Mouse (Mus musculus): ENCODE data around the gene Usp48. TPM values are rescaled to one million over a fixed set of nuclear protein-coding genes. Genes with fewer than 3 reads are reported as not detected.

Usp48 gene
- total and polyA plus RNA-seq, 3 experiments: 71.2 to 206 (median 137) TPM

GRCm38 (mm10) chr4:137704561-137704960 is 111.0 kb downstream of the Usp48 start:
- no peak for TF ChIP-seq POLR2AphosphoS5 (IDR thresholded peaks at IDR 0.05; ENCODE audit: insufficient replicate concordance, low read depth, low read length)
- no peak for TF ChIP-seq CTCF (IDR thresholded peaks at IDR 0.05; ENCODE audit: low read depth, low read length)
- TF ChIP-seq TAL1 (conservative IDR thresholded peaks at IDR 0.05; ENCODE audit: low read depth, low read length): no peak
- no peak for TF ChIP-seq GATA1 (IDR thresholded peaks at IDR 0.05; ENCODE audit: borderline replicate concordance, low read length)
- H3K4me3 ChIP-seq (ENCODE audit: low read depth, low read length): no peak overlapping the region
- no peak for ATAC-seq (ENCODE audit: extremely low read depth, insufficient number of reproducible peaks, low FRiP score, poor library complexity, severe bottlenecking)
- DNase-seq (ENCODE audit: low spot score): no peak
- H3K4me1 ChIP-seq (ENCODE audit: insufficient read depth, low read depth, low read length): no peaks in the 10 kb centered on the region
- no peaks in the 10 kb centered on the region for H3K9me3 ChIP-seq (replicated peaks)
- H3K36me3 ChIP-seq (replicated peaks): no peaks in the 10 kb centered on the region
- H3K27me3 ChIP-seq (ENCODE audit: insufficient read depth, low read length): peaks cover 6% of the 10 kb centered on the region; the same call in 1 of the 2 replicates

- Histone ChIP-seq H3K9me3 (replicated peaks) (no peaks in the 10 kb centered on the region), H3K4me3 (ENCODE audit: low read depth, low read length) (no peak overlapping the region), H3K27me3 (ENCODE audit: insufficient read depth, low read length) (peaks cover 6% of the 10 kb centered on the region; the same call in 1 of the 2 replicates), H3K4me1 (ENCODE audit: insufficient read depth, low read depth, low read length) (no peaks in the 10 kb centered on the region), H3K36me3 (replicated peaks) (no peaks in the 10 kb centered on the region)
- DNase-seq (ENCODE audit: low spot score) (no peak), ATAC-seq (ENCODE audit: extremely low read depth, insufficient number of reproducible peaks, low FRiP score, poor library complexity, severe bottlenecking) (no peak)
- no peak for TF ChIP-seq GATA1 (IDR thresholded peaks at IDR 0.05; ENCODE audit: borderline replicate concordance, low read length)
- no peak for TF ChIP-seq TAL1 (conservative IDR thresholded peaks at IDR 0.05; ENCODE audit: low read depth, low read length)
- no peak for TF ChIP-seq CTCF (IDR thresholded peaks at IDR 0.05; ENCODE audit: low read depth, low read length)
- TF ChIP-seq GATA2 (IDR thresholded peaks at IDR 0.05; ENCODE audit: borderline replicate concordance, low read depth, low read length): no peak
- no peak for TF ChIP-seq POLR2AphosphoS5 (IDR thresholded peaks at IDR 0.05; ENCODE audit: insufficient replicate concordance, low read depth, low read length)
Measured at GRCm38 (mm10) chr4:137705379-137705778, 111.8 kb downstream of the Usp48 start.

GRCm38 (mm10) chr4:137706510-137706909 is 113.0 kb downstream of the Usp48 start:
- H3K4me3 ChIP-seq (ENCODE audit: low read depth, low read length): no peak overlapping the region
- no peaks in the 10 kb centered on the region for H3K9me3 ChIP-seq (replicated peaks)
- H3K4me1 ChIP-seq (ENCODE audit: insufficient read depth, low read depth, low read length): no peaks in the 10 kb centered on the region
- DNase-seq (ENCODE audit: low spot score) (no peak), ATAC-seq (ENCODE audit: extremely low read depth, insufficient number of reproducible peaks, low FRiP score, poor library complexity, severe bottlenecking) (no peak)
- H3K27me3 ChIP-seq (ENCODE audit: insufficient read depth, low read length): peaks cover 6% of the 10 kb centered on the region; the same call in 1 of the 2 replicates
- TF ChIP-seq TAL1 (conservative IDR thresholded peaks at IDR 0.05; ENCODE audit: low read depth, low read length): no peak
- TF ChIP-seq CTCF (IDR thresholded peaks at IDR 0.05; ENCODE audit: low read depth, low read length): no peak
- TF ChIP-seq GATA2 (IDR thresholded peaks at IDR 0.05; ENCODE audit: borderline replicate concordance, low read depth, low read length): no peak
- no peak for TF ChIP-seq GATA1 (IDR thresholded peaks at IDR 0.05; ENCODE audit: borderline replicate concordance, low read length)
- no peaks in the 10 kb centered on the region for H3K36me3 ChIP-seq (replicated peaks)

GRCm38 (mm10) chr4:137707216-137707990 is 113.8 kb downstream of the Usp48 start:
- DNase-seq (ENCODE audit: low spot score): no peak
- no peak for ATAC-seq (ENCODE audit: extremely low read depth, insufficient number of reproducible peaks, low FRiP score, poor library complexity, severe bottlenecking)
- Histone ChIP-seq H3K4me1 (ENCODE audit: insufficient read depth, low read depth, low read length) (no peaks in the 10 kb centered on the region), H3K36me3 (replicated peaks) (no peaks in the 10 kb centered on the region), H3K9me3 (replicated peaks) (no peaks in the 10 kb centered on the region), H3K4me3 (ENCODE audit: low read depth, low read length) (no peak overlapping the region), H3K27me3 (ENCODE audit: insufficient read depth, low read length) (peaks cover 6% of the 10 kb centered on the region; the same call in 1 of the 2 replicates)
- TF ChIP-seq GATA1 (IDR thresholded peaks at IDR 0.05; ENCODE audit: borderline replicate concordance, low read length) (no peak), POLR2AphosphoS5 (IDR thresholded peaks at IDR 0.05; ENCODE audit: insufficient replicate concordance, low read depth, low read length) (no peak), TAL1 (conservative IDR thresholded peaks at IDR 0.05; ENCODE audit: low read depth, low read length) (no peak), GATA2 (IDR thresholded peaks at IDR 0.05; ENCODE audit: borderline replicate concordance, low read depth, low read length) (no peak), CTCF (IDR thresholded peaks at IDR 0.05; ENCODE audit: low read depth, low read length) (no peak)

Other genes with a start within 250 kb of the Usp48 start
- gene Cdc42, start 236.0 kb upstream of the Usp48 start, total RNA-seq (2014; fragmentation: Nextera tagmentation): 398 and 443 TPM in 2 replicates
- 557 and 569 TPM in 2 replicates for gene Cdc42, start 236.0 kb upstream of the Usp48 start, total RNA-seq (2017)
- 16.3 and 21.0 TPM in 2 replicates for gene Cdc42, start 236.0 kb upstream of the Usp48 start, polyA plus RNA-seq (2012)
- not detected in 2 replicates for gene Cela3a, start 184.0 kb upstream of the Usp48 start, total RNA-seq (2014; fragmentation: Nextera tagmentation)
- not detected in 2 replicates for gene Cela3a, start 184.0 kb upstream of the Usp48 start, total RNA-seq (2017)
- gene Cela3a, start 184.0 kb upstream of the Usp48 start, polyA plus RNA-seq (2012): not detected in 2 replicates
- not detected in 2 replicates for gene Cela3b, start 163.2 kb upstream of the Usp48 start, total RNA-seq (2014; fragmentation: Nextera tagmentation)
- gene Cela3b, start 163.2 kb upstream of the Usp48 start, total RNA-seq (2017): not detected in 2 replicates
- not detected in 2 replicates for gene Cela3b, start 163.2 kb upstream of the Usp48 start, polyA plus RNA-seq (2012)
- gene 1700013G24Rik, start 140.5 kb upstream of the Usp48 start, total RNA-seq (2014; fragmentation: Nextera tagmentation): not detected in 2 replicates
- 0.17 and 0.22 TPM in 2 replicates for gene 1700013G24Rik, start 140.5 kb upstream of the Usp48 start, total RNA-seq (2017)
- not detected in 2 replicates for gene 1700013G24Rik, start 140.5 kb upstream of the Usp48 start, polyA plus RNA-seq (2012)
- gene Hspg2, start 125.0 kb upstream of the Usp48 start, total RNA-seq (2014; fragmentation: Nextera tagmentation): not detected in 2 replicates
- under 0.01 and 0.05 TPM in 2 replicates for gene Hspg2, start 125.0 kb upstream of the Usp48 start, total RNA-seq (2017)
- not detected in 2 replicates for gene Hspg2, start 125.0 kb upstream of the Usp48 start, polyA plus RNA-seq (2012)
- gene Ldlrad2, start 19.2 kb upstream of the Usp48 start, total RNA-seq (2014; fragmentation: Nextera tagmentation): not detected in 2 replicates
- not detected in 2 replicates for gene Ldlrad2, start 19.2 kb upstream of the Usp48 start, total RNA-seq (2017)
- gene Ldlrad2, start 19.2 kb upstream of the Usp48 start, polyA plus RNA-seq (2012): not detected in 2 replicates
- gene Rap1gap, start 71.0 kb downstream of the Usp48 start, total RNA-seq (2014; fragmentation: Nextera tagmentation): not detected in 2 replicates
- not detected in 2 replicates for gene Rap1gap, start 71.0 kb downstream of the Usp48 start, total RNA-seq (2017)
- not detected in 2 replicates for gene Rap1gap, start 71.0 kb downstream of the Usp48 start, polyA plus RNA-seq (2012)
- not detected in 2 replicates for gene Alpl, start 202.6 kb downstream of the Usp48 start, total RNA-seq (2014; fragmentation: Nextera tagmentation)
- 0.06 TPM in 1 of 2 replicates, not detected in the other for gene Alpl, start 202.6 kb downstream of the Usp48 start, total RNA-seq (2017)
- gene Alpl, start 202.6 kb downstream of the Usp48 start, polyA plus RNA-seq (2012): not detected in 2 replicates

Measured in G1E (cell line).